Mouse (Mus musculus) yolk sac, embryonic 10.5 days (tissue): ENCODE measurements around the gene Wdr54.
A peak's percentile ranks its signal among the peaks of the same experiment; 100 is the strongest.

ENCODE experiments used
- DNase-seq: peaks from one replicate; pipeline ENCODE4 v3.0.0-alpha.2; 2017; ENCODE audit warnings: low spot score

Gene Wdr54

DNA sequence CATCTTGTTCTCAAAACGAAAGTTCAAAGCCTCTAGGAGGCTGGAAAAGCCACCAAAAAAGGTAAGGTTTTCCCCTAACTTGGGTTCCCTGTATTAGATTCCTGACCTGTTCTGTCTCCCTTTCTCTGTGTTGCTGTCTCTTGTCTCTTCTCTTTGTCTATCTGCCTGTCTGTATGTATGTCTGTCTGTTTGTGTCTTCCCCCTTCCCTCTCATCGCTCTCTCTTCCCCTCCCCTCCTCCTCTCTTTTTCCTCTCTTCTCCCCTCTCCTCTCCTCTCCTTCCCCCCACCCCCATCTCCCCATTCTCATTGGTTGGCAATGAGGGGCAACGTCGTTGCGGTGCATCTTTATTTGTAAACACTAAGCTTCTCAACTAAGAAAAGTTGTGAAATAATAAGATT is 30.9 kb downstream of the Wdr54 start, which contains the start of gene Ino80b:
Ino80b (minus strand) TSS at position 101 of the 400 bp plus-strand sequence.
- no peak for DNase-seq

DNA sequence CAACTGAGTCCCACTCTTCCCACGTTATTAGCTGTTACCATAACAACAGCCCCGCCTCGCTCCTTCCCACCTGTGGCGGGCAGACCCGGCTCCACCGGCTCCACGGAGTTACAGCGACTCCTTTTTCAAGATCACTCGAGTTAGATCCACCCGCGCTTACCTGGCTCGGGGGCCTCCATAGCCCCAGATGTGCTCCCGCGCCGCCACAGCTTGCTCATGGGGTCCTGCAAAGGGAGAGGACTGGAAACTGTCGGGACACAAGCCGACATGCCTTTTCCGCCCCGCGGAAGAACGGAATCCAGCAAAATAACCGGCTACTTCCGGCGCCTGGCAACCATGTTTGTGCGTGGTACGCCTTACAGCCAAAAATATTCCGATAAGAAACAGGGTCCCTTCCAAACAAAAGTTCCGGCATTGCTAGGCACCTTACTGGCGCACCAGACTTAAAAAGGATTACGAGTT is 31.3 kb downstream of the Wdr54 start:
- DNase-seq: peak; percentile 92

- no peak for DNase-seq
Observed at GRCm38 (mm10) chr6:83122961-83123360, 33.2 kb downstream of the Wdr54 start.

DNA sequence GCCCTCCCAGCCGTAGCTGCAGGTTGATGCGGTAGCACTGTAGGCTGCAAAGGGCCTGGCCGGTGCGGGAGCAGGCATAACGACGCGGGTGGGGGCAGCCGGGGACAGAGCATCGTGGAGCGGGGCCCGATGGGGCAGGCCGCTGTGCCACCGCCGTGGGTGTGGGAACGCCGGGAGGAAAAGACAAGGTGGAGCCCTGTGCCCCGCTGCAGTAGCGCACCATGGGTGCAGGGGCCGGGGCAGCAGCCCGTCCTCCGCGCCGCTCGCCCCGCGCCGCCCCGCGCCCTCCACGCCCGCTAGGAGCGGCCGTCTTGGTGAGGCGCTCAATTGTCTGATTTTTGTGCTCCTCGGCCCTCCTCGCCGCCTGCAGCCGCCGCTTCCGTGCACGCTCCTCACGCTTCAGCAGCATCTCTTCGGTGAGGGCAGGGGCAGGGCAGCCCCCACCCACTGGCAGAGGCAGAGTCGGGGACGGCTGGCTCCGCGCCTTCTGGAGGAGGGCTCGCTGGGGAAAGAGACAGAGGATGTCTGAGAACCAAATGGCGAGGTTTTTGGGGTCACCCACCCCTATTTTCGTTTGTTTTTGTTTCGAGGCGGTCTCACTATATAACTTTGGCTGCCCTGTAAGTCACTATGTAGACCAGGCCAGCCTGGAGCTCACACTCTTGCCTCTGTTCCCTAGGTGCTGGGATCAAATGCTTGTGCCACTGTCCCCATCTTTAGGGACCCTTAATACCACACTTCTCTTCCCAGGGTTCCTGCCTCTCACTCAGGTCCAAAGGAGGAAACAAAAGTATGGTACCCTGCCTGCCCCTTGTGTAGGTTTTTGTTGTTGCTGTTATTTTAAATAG is 34.1 kb downstream of the Wdr54 start:
- no peak for DNase-seq

DNA sequence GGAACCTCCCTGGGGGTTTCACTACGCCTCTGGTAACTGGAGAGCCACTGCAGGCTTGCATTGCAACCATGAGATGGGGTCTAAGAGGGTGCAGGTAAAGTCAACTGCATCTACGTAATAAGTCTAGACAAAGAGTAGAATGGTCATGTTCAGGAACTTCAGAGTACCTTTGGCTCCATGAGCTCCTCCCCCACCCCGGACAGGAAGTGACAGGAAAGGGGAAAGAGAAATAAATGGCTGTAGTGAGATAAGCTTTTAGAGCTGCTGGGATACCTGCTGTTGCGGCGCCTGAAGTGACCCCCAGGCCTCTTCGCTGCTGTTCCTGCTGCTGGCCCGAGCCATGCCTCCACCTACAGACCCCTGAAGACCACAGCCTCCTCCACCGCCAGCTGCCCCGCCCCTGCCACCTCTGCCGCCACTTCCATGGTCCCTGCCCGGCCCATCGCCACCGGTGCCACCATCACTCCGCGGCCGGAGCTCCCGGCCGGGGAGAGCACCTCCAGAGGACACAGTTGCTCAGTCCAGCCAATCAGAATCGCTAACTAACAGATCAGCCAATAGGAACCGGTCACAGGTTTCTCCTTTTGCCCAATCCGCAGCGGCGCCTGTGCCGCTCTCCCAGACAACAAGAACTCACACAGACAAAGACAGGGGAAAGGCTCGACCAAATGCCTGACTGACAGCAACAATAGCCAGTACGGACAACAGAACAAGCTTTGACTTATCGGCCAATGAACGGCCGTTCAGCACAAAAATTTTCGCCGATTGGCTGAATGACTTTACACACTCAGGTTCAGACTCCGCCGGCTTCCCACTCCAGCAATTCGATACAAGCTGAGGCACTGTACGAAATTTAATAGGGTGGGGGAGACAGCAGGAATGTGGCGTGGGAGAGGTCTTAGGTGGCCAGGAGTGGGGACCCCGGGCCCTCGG is 35.0 kb downstream of the Wdr54 start, which contains the start of gene Wbp1:
Wbp1 (minus strand) TSS at position 630 of the 933 bp plus-strand sequence.
- DNase-seq: peak; percentile 99

DNA sequence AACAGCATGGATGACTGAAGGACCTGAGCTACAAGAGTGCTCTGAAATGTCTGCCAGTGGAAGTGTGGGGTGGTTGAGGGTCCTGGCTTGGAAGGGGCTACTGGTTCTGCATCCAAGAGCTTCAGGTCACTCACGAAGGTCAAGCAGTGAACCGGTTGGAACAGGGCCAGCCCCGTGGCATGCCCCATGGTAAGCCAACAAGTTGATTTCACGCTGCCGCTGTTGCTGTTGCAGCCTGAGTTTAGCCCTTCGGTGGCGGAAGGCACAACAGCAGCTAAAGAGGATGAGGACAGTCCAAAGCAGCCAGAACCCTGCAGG is 36.5 kb downstream of the Wdr54 start:
- DNase-seq: no peak

DNA sequence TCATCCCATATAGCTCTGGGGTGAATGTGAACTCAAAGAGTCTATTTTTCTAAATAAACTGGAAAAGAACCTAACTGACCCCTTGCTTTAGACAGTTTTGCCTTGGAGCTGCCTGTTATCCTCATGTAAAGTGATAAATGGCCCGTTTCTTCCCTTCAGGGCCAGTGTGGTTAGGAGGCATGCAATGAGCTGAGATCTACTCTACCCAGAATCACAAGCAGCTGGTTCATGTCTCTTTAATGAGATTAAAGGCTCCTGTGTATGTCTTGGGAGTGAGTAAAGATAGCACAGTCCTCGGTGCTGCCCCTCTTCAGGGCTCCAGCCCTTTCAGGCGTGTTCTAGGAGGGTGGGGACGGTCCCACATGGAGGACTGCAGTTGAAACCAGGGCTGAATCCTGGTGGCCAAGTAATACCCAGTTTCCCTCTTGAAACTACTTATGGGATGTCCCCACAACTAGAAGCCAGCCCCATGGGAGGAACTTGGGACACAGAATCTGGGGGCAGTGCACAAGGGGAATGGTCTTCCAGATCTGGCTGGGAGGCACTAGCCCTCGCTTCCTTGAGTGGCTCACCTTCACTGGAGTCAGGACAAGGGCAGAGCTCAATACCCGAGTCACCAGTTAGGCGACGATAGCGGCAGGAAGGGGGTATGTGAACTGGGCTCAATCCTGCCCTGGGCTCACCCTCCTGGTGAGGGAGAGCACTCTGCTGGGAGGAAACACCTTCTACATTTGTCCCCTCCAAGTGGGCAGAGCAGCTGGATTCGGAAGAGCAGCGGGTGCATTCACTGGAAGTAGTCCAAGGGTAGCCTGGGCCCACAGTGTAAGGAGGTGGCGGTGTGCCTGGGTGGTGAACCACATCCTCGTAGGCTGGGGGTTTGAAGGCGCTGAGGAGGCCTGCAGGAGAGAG is 37.1 kb downstream of the Wdr54 start:
- no peak for DNase-seq

DNA sequence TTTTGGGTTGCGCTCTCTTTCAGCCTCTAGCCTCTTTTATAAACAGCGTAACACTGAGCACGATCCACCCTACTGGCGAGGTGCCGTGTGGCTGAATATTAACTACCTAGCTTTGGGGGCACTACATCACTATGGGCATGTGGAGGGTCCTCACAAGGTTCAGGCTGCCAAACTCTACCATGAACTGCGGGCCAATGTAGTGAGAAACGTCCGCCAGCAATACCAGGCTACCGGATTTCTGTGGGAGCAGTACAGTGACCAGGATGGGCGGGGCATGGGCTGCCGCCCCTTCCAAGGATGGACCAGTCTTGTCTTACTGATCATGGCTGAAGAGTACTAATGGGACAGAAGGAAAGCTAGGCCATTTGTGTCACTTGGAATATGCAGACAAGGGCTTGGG is 37.8 kb downstream of the Wdr54 start:
- no peak for DNase-seq

DNA sequence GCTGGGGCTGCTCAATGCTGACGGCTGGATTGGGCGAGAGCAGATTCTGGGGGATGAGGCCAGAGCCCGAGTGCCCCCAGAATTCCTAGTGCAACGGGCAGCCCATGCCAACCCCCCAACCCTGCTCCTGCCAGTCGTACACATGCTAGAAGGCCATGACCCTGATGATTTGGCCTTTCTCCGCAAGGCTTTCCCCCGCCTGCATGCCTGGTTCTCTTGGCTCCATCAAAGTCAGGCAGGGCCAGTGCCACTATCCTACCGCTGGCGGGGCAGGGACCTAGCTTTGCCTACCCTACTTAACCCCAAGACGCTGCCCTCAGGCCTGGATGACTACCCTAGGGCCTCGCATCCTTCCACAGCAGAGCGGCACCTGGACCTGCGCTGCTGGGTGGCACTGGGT is 38.6 kb downstream of the Wdr54 start:
- no peak for DNase-seq

DNA sequence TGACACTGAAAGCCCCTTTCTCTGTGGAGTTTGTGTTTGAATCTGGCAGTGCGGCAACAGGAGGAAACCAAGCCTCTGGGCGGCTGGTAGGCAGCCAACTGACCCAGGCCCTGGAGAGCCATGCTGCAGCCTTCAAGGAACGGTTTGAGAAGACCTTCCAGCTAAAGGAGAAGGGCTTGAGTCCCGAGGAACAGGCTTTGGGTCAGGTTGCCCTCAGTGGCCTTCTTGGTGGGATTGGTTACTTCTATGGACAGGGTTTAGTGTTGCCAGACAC is 39.1 kb downstream of the Wdr54 start:
- DNase-seq: no peak

DNA sequence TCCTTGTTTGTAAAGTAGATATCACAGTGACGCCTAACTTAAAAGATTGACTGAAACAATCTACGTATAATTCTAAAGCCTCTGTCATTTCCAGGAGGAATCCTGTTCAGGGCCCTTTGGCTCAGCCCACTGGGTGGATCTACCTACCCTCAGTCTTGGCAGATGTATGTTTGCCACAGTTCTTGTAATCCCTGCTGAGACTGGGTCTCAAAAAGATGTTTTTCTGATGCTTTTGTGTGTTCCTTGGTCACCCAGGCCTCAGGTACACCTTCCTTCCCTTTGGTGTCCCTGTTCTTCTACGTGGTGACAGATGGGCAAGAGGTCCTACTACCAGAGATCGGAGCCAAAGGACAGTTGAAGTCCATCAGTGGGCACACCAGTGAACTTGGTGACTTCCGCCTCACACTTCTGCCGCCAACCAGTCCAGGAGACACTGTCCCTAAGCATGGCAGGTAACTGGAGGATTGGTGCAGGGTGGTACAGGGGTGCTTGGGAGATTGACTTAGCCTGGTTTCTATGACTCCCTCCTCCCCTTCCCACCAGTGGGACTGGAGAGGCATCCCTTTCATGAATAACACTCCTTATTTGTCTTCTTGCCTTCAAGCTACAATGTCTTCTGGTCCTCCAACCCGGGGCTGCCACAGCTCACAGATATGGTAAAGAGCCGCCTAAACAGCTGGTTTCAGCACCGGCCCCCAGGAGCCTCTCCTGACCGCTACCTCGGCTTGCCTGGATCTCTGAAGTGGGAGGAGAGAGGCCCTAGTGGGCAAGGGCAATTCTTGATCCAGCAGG is 39.6 kb downstream of the Wdr54 start:
- no peak for DNase-seq

GRCm38 (mm10) chr6:83115682-83116372 is 40.4 kb downstream of the Wdr54 start:
- DNase-seq: no peak

DNA sequence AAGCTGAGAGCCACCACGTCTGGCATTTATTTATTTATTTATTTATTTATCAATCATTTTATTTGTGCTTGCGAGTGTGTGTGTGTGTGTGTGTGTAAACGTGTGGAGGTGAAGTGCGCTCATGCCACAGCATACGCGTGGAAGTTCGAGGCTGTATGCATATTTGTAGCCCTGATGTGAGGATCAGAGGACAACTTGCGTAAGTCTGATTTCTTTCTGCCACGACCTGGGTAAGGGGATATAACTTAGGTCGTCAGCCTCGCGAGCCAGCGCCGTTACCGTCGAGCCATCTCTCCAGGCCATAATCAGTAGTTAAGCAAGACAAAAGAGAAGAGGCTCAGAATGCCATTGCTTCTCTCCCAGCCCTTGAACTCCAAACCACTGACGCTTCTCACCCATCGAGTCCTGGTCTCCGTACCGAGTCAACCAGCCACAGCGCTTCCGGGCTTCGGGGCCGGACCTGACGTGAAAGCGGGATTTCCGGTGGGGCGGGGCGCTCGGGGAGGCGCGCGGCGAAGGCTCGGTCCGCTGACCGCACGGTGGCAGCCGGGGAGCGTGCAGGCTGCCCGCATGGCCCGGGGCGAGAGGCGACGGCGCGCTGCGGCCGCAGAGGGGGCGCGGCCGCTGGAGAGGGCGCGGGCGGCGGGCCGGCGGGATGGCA is 41.1 kb downstream of the Wdr54 start, which contains the start of gene Mogs:
Mogs (plus strand) TSS at position 486 of the 661 bp plus-strand sequence.
- peak; percentile 92 for DNase-seq

DNA sequence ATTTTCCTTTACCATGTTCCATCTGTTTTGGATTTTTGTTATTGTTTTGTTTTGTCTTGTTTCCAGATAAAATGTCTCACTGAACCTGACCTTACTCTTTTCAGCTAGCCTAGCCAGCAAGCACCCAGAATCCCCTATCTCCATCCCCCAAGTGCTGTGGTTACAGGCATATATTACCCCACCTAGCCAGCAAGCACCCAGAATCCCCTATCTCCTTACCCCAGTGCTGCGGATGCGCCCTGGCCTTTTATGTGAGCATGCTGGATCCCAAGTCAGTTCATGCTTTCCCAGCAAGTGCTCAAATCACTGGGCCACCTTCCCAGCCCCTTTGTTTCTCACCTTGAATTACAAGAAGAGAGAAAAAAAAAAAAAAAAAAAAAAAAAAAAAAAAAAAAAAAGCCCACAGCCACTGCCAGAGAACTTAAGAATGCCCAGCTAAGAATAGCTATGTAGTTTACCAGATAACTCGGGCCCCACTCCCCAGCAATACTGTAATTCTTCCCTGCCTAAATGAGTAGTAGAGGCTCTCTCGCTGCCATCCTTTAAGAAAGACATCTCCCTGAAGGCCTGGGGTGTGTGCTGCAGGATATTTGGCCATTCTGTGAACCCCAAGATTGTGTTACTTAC is 44.6 kb downstream of the Wdr54 start:
- no peak for DNase-seq

DNA sequence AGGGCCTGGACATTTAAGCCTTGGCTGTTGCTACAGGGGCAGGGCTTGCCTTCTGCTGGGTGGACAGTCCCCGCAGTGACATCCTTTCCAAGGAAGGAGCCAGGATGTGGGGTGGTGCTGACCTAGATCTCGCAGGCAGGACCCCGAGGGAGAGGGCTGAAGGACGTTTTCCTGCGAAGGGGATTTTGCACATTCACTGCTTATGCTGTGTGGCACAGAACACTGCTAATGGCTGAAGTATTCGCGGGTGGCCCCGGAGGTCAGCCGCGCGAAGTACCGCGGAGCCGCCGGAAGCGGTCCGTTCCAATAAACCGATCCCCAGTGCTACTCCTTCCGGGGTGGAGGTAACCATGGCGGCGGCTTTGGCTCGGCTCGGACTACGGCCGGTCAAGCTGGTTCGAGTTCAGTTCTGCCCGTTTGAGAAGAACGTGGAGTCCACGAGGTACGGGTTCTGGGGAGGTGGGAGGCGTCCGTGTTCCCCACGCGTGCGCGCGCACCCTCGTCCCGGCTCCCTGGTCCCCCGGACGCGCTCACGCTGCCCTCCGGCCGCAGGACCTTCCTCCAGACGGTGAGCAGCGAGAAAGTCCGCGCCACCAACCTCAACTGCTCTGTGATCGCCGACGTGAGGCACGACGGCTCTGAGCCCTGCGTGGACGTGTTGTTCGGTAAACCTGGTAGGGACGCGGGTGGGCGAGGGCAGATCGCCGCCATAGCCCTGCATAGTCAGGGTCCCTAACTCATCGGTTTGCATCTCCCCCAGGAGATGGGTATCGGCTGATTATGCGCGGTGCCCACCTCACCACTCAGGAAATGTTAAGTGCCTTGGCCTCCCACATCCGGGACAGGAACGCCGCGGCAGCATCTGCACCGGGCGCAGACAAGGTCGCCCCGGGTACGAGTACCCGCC is 47.2 kb downstream of the Wdr54 start, which contains the start of gene Mrpl53:
Mrpl53 (plus strand) TSS at position 279 of the 907 bp plus-strand sequence.
- DNase-seq: peak; percentile 83

DNA sequence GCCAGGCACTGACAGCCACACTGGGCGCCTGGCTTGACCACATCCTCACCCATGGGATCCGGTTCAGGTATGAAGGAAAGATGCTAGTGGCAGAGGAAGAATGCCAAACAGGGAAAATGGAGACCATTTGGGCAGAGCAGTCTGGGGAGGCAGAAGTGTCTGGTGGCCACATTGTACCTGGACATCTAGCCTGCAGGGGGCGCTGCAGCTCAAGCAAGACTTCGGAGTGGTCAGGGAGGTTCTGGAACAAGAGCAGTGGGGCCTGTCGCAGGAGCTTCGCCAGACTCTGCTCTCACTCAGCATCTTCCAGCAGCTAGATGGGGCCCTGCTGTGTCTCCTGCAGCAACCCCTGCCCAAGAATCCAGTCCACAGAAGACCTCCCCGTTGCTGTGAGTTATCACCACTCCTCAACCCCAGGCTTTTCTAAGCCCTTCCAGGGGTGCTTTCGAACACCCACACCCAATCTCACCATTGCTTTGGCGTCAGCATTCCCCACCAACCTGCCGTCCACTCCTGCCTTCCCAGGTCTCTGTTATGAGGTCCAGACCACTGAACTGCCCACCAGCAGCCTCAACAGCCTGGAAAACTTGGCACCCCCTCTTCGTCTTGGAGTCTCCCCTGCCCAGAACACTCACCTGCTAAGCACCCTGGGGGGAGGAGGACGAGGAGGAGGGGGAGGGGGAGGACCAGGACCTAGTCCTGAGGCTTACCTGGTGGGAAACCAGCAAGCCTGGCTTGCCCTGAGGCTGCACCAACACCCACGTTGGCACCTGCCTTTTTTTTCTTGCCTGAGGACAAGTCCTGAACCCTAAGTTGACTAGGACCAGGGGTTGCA is 48.4 kb downstream of the Wdr54 start:
- no peak for DNase-seq

DNA sequence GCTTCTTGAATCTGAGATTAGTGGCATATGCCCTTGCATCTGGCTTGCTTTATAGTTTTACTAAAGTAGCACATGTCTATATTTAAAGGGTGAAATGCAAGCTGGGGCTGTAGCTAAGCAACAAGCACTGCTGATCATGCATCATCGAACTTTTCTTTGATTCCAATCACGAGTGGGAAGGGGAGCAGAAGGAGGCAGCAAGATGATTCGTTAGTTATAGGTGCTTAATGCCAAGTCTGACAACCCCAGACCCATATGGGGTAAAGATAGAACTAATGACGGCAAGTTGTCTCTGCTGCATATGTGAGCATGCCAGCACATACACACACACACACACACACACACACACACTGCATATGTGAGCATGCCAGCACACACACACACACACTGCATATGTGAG is 52.0 kb downstream of the Wdr54 start:
- DNase-seq: no peak
